Mouse (Mus musculus): ENCODE results near the gene Rpl36a. TPM values are rescaled to one million over a fixed set of nuclear protein-coding genes. Genes with fewer than 3 reads are reported as not detected.

Gene Rpl36a
- total RNA-seq, 2 experiments from 2014 or later = 114 to 149 TPM

DNA sequence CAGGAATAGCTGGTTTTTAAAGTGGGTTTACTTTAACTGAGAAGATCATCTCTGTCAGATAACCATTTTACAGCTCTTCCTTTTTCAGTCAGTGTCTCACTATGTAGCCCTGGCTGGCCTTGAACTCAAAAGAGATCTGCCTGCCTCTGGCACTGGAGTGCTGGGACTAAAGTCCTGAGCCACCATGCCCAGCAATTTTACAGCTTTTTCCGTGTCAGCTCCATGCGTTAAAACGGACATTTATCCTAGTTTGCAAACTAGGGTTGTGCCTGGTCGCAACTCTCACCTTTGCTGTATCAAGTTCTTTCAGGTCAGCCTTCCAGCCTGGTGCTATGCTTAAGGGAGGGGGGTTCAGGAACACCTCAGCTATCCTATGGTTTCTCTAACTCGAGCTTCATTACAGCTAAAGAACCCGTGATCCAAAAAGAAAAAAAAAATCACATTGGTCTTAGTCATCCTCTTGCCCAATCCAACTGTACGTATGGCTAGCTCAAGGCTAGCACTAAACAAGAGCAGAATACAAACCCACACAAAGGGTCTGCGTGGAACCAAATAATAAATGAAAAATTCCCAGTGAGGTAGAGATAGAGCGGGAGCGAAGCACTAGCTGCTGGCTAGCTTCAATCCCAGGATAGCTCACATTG, 14.6 kb downstream of the Rpl36a start:
- DNase-seq = no peak

- peak; percentile 93 to 97 for DNase-seq
Measured at GRCm38 (mm10) chrX:134600659-134601379, 15.4 kb downstream of the Rpl36a start, which contains the start of the genes Gla and Hnrnph2. Gla (minus strand) TSS chrX:134601125. Hnrnph2 (plus strand) TSS chrX:134601179.

- DNase-seq = no peak
Measured at GRCm38 (mm10) chrX:134601380-134602120, 16.1 kb downstream of the Rpl36a start.

DNA sequence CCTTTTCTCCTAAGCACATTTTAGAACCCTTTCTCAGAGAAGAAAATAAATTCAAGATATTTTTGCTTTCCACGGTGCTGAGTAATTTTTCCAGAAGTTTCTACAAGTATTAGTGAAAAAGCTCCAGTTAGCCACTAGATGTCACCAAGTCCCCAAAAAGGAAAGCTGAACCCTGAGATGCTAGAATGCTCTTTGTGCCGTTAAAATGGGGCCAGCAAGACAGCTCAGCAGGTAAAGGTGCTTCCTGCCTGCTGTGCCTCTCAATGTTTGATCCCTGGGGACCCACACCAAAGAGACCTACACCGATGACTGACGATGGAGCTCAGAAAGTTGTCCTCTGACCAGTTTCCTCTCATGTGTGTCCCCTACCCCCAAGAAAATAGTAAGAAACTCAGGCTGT, 24.0 kb downstream of the Rpl36a start:
- DNase-seq = peak in 1 of 2 experiments; percentile 23

GRCm38 (mm10) chrX:134610984-134611383, 25.5 kb downstream of the Rpl36a start:
- DNase-seq = no peak

DNA sequence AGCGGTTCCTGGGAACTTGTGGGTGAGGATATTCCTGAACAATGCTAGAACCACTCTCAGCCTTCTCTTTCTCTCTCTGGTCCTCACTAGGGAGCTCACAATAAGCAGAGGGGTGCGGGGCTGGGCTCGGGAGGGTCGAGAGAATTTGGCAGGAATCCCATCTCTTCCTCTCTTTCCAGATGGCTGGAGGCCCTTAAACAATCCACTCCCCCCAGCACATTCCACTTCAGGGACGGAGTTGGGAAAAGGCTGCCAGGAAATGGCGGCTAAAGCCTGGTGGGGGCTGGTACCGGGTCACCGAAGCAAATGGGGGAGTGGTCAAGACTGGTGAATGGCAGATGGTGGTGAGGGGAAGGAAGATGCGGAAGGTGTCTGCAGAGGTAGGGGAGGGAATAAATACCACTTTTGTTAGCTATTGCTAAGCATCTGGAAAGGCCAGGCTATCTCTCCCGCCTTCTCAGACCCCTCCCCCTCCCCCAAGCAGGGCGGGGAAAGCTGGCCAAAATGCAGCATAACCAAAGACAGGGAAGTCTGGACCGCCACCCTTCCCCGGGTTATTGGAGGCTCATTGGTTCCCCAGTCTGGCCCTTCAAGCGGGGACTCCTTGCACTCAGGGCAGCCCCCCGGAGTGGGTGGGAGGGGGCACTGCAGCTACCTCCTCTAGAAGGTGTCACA, 27.0 kb downstream of the Rpl36a start:
- DNase-seq = peak; percentile 45 to 61

DNA sequence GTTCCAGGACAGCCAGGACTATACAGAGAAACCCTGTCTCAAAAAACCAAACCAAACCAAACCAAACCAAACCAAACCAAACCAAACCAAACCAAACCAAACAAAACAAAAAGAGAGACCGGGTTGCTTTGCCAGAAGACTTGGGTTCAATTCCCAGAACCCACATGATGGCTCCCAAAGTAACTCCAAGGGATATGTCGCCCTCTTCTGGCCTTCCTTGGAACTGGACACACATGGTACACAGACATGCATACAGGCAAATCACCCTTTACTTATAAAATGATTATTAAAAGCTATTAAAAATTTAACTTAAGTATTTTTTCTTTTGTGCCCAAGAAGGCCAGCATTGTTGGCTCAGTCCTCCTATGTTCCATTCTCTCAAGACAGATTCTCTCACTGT, 28.9 kb downstream of the Rpl36a start:
- DNase-seq = no peak

DNA sequence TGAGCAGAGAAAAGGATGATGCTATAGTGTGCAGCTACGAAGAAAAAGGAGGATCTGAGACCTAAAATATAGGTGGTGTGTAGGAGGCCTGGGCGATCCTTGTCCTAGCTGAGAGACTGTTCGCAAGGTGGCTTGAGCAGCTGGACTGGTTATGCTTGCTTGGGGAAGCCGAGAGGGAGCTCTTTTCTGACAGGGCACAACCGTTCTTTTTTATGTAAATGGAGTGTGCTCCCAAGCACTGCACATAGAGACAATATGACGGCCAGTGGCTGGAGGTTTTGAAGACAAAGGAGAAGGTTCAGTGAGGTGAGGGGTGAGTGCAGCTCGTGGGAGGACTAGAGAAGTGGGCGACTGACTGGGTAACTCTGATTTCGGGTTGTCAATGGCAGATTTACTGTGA, 34.2 kb downstream of the Rpl36a start:
- no peak for DNase-seq

DNA sequence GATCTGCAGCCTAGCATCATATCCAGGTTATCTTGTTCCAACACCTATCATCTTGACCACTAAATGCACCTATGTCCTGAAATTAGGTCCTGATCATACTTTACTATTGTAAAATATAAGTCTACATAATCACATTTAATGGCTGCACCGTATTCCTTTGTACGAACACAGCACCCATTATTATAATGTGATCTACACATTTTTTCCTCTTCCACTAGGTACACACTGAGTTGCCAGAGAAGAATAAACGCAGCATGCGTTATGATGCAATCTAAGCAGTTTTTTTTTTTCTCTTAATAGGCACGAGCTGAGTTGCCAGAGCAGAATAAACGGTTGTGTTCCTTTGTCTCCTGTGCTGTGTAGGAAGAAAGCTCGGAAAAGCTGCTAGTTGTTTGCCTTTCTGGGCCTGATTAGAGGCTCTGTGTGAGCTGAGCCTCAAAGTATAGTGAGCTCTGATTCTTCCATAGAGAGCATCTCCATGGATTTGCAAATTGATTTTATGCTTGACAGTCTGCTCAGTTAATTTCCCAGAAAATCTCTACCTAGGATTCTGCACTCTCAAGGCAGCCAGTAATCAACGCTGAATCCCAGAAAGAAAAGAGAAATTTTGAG, 34.9 kb downstream of the Rpl36a start:
- DNase-seq = no peak

- DNase-seq = no peak
Measured at GRCm38 (mm10) chrX:134621685-134622084, 36.2 kb downstream of the Rpl36a start.

DNA sequence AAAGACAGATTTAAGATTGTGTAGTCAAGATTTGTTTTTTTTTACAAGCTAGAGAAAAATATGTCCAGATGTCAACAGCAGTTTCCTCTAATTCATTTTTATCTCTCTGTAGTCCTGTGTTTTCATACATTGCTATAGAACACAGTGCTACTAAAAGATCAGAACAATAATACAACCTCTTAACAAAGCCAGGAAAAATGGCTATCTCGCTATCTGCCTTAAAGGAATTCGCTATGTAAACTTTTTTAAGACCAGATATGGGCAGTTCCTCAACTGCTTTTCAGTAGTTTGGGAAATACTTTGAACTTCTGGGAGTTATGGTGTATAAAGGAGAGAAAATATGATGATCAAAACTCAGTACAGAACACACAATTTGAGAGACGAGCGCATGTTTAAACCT, 37.9 kb downstream of the Rpl36a start:
- no peak for DNase-seq

DNA sequence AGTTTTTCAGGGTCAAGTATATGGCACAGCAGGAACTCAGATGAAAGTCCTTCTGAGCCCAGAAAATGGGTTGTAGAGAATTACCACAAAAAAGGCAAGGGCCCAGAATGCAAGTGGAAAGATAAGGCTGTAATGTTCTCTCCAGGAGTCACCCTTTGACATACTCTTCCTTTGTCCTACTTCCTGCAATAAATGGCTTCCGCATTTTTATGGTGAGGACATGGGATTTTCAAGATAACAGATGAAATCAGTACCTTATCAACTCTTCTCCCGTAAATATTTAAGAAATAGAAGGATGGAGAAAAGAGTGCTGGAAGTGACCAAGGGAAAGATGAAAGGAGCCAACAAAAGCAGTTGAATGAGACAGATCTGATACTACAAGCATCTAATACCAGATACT, 42.7 kb downstream of the Rpl36a start:
- DNase-seq = no peak

- no peak for DNase-seq
Measured at GRCm38 (mm10) chrX:134632710-134633109, 47.3 kb downstream of the Rpl36a start.

GRCm38 (mm10) chrX:134635111-134635510, 49.7 kb downstream of the Rpl36a start:
- no peak for DNase-seq

- DNase-seq = peak in 1 of 2 experiments; percentile 3
Measured at GRCm38 (mm10) chrX:134635860-134636259, 50.4 kb downstream of the Rpl36a start.

Other genes with a start within 250 kb of the Rpl36a start
- gene Drp2, start 181.1 kb upstream of the Rpl36a start, total RNA-seq (2021) = under 1 TPM; 0.37 to 0.49 TPM
- gene Taf7l, start 109.2 kb upstream of the Rpl36a start, total RNA-seq (2021) = not detected
- 10 to 100 TPM; 23.1 to 30.8 TPM for gene Timm8a1, start 43.8 kb upstream of the Rpl36a start, total RNA-seq (2021)
- 1 to 10 TPM; 1.0 to 2.6 TPM for gene Btk, start 2.1 kb upstream of the Rpl36a start, total RNA-seq (2021)
- 1 to 10 TPM; 1.6 to 2.0 TPM for gene Gla, start 15.5 kb downstream of the Rpl36a start, total RNA-seq (2021)
- 10 to 100 TPM; 61.2 to 69.5 TPM for gene Hnrnph2, start 15.5 kb downstream of the Rpl36a start, total RNA-seq (2021)
- 1 to 10 TPM; 3.6 to 6.0 TPM for gene Armcx4, start 100.9 kb downstream of the Rpl36a start, total RNA-seq (2021)
- 1 to 10 TPM; 4.2 to 5.7 TPM for gene Armcx1, start 132.3 kb downstream of the Rpl36a start, total RNA-seq (2021)
- 1 to 10 TPM in 1 of 2 experiments, under 1 TPM in 1; 0.87 to 1.1 TPM for gene Armcx6, start 165.8 kb downstream of the Rpl36a start, total RNA-seq (2021)
- 10 to 100 TPM; 13.8 to 14.8 TPM for gene Armcx3, start 170.9 kb downstream of the Rpl36a start, total RNA-seq (2021)
- gene Armcx2, start 223.6 kb downstream of the Rpl36a start, total RNA-seq (2021) = 1 to 10 TPM; 6.4 to 6.7 TPM

Data from heart, adult 18-20 months (tissue).